Mouse (Mus musculus): ENCODE measurements around the gene Prok1. TPM values are rescaled to one million over a fixed set of nuclear protein-coding genes. Genes with fewer than 3 reads are reported as not detected.

Gene Prok1
- polyA plus RNA-seq, 1 experiment: not detected

DNA sequence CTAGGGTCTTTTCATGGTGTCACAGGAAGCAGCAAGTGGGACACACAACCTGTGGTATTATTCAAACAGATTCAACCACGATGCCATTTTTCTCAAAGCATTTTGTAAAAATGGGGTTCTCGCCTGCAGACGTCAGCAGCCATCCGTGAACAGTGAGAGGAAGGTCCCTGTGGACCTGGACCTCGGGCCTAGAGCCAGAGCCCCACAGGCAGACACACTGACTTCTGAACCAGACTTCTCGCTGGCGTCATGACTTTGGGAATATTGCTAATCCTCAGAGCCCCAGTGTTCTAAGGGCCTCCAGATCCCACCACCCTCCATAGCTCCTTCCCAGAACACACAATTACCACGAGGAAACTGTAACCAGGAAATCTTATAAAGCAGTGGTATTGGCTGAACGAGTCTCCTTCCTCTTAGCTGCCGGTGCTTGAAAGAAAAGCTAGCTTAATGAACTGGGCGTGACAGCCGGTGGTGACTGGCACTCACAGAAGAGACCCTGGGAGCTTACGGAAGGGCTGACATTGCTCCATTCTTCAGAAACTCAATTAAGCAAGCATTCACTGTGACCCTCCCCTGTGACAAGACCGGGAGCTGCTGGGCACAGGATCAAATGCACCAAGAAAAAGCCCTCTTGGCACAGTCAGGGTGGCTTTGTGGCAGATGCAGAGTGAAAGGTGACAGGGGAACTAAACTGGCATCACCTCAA, 2.0 kb upstream of the Prok1 start:
- H3K27ac ChIP-seq (ENCODE audit: insufficient read depth, low read depth, low read length): no peak overlapping the region
- TF ChIP-seq POLR2A (IDR thresholded peaks at IDR 0.05; ENCODE audit: borderline replicate concordance, low read depth, low read length) (no peak), CTCF (IDR thresholded peaks at IDR 0.05; ENCODE audit: low read depth, low read length) (no peak)
- no peaks in the 10 kb centered on the region for H3K4me1 ChIP-seq (ENCODE audit: control insufficient read depth, insufficient read depth, low read length)
- H3K4me3 ChIP-seq (ENCODE audit: insufficient read depth, low read length): no peak overlapping the region

GRCm38 (mm10) chr3:107238471-107238980, 981 bp downstream of the Prok1 start:
- TF ChIP-seq CTCF (IDR thresholded peaks at IDR 0.05; ENCODE audit: low read depth, low read length) (no peak), POLR2A (IDR thresholded peaks at IDR 0.05; ENCODE audit: borderline replicate concordance, low read depth, low read length) (no peak)
- no peak overlapping the region for H3K27ac ChIP-seq (ENCODE audit: insufficient read depth, low read depth, low read length)
- H3K4me1 ChIP-seq (ENCODE audit: control insufficient read depth, insufficient read depth, low read length): no peaks in the 10 kb centered on the region
- H3K4me3 ChIP-seq (ENCODE audit: insufficient read depth, low read length): no peak overlapping the region

DNA sequence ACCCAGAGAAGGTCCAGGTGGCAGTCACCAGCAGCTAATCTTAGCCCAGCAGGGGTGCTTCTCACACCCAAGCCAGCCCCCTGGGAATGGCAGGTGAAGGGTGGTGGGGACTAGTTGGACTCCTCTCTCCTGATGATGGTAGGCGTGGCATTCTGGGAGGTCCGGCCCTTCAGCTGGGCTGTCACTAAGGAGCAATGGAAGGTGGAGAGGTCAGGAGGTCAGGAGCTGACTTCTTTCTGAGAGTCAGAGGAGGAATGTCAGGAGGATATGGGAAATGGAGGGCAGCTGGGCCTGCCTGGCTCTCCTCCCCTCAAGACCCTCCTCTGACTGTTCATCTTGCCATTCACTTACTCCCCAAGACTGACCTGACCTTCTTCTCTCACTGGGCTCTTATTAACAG, 1.5 kb downstream of the Prok1 start:
- no peaks in the 10 kb centered on the region for H3K4me1 ChIP-seq (ENCODE audit: control insufficient read depth, insufficient read depth, low read length)
- no peak overlapping the region for H3K4me3 ChIP-seq (ENCODE audit: insufficient read depth, low read length)
- no peak overlapping the region for H3K27ac ChIP-seq (ENCODE audit: insufficient read depth, low read depth, low read length)
- TF ChIP-seq CTCF (IDR thresholded peaks at IDR 0.05; ENCODE audit: low read depth, low read length) (no peak), POLR2A (IDR thresholded peaks at IDR 0.05; ENCODE audit: borderline replicate concordance, low read depth, low read length) (no peak)

GRCm38 (mm10) chr3:107233945-107234344, 5.6 kb downstream of the Prok1 start:
- Histone ChIP-seq H3K27ac (ENCODE audit: insufficient read depth, low read depth, low read length) (no peak overlapping the region), H3K4me3 (ENCODE audit: insufficient read depth, low read length) (no peak overlapping the region), H3K4me1 (ENCODE audit: control insufficient read depth, insufficient read depth, low read length) (no peaks in the 10 kb centered on the region)
- no peak for TF ChIP-seq CTCF (IDR thresholded peaks at IDR 0.05; ENCODE audit: low read depth, low read length)
- TF ChIP-seq POLR2A (IDR thresholded peaks at IDR 0.05; ENCODE audit: borderline replicate concordance, low read depth, low read length): no peak

GRCm38 (mm10) chr3:107233351-107233813, 6.1 kb downstream of the Prok1 start:
- H3K4me3 ChIP-seq (ENCODE audit: insufficient read depth, low read length): no peak overlapping the region
- no peaks in the 10 kb centered on the region for H3K4me1 ChIP-seq (ENCODE audit: control insufficient read depth, insufficient read depth, low read length)
- H3K27ac ChIP-seq (ENCODE audit: insufficient read depth, low read depth, low read length): no peak overlapping the region
- TF ChIP-seq CTCF (IDR thresholded peaks at IDR 0.05; ENCODE audit: low read depth, low read length) (no peak), POLR2A (IDR thresholded peaks at IDR 0.05; ENCODE audit: borderline replicate concordance, low read depth, low read length) (no peak)

GRCm38 (mm10) chr3:107231202-107231601, 8.3 kb downstream of the Prok1 start:
- no peak for TF ChIP-seq CTCF (IDR thresholded peaks at IDR 0.05; ENCODE audit: low read depth, low read length)
- TF ChIP-seq POLR2A (IDR thresholded peaks at IDR 0.05; ENCODE audit: borderline replicate concordance, low read depth, low read length): no peak
- Histone ChIP-seq H3K4me3 (ENCODE audit: insufficient read depth, low read length) (no peak overlapping the region), H3K4me1 (ENCODE audit: control insufficient read depth, insufficient read depth, low read length) (no peaks in the 10 kb centered on the region), H3K27ac (ENCODE audit: insufficient read depth, low read depth, low read length) (no peak overlapping the region)

DNA sequence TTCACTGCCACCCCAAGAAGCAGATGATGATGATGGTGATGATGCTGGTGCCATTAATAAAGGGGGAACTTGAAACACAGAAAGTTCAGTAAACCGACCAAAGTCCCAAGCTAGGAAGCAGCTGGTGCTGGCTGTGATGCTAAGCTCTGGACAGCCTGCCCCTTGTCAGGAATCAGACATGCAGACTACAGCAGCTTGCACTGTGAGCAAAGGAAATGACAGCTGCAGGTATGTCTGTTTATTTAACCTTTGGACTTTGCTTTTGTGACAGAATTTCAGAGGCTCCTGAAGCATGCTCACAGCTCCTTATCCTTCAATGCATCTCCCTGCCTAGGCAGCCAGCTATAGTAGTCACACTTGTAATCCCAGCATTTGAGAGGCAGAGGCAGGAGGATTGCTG, 9.0 kb downstream of the Prok1 start, which contains the start of gene A630076J17Rik:
Gene A630076J17Rik (plus strand): TSS at position 88 of the 400 bp plus-strand sequence.
- H3K27ac ChIP-seq (ENCODE audit: insufficient read depth, low read depth, low read length): no peak within 1 kb of the TSS
- no peaks in the 10 kb centered on the region for H3K4me1 ChIP-seq (ENCODE audit: control insufficient read depth, insufficient read depth, low read length)

DNA sequence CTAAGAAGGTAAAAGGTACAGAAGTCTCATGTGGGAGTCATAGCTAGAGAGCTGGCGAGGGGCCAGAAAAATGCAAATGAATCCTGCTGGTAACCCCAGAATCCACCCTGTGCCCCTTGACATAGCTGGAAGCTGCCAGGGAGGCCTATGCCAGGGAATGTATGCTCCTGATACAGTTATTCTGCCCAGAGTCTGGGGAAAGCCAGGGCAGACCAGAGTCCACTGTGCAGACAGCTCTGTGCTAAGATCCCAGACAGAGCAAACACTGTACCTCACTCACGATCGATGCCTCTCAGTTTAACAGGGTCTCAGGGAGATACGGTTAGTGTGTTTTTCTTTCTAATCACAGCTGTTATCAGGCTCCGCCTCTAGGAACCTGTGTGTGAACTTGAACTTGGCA, 9.7 kb downstream of the Prok1 start:
- TF ChIP-seq CTCF (IDR thresholded peaks at IDR 0.05; ENCODE audit: low read depth, low read length): no peak
- TF ChIP-seq POLR2A (IDR thresholded peaks at IDR 0.05; ENCODE audit: borderline replicate concordance, low read depth, low read length): no peak
- H3K4me1 ChIP-seq (ENCODE audit: control insufficient read depth, insufficient read depth, low read length): no peaks in the 10 kb centered on the region
- H3K4me3 ChIP-seq (ENCODE audit: insufficient read depth, low read length): no peak overlapping the region
- H3K27ac ChIP-seq (ENCODE audit: insufficient read depth, low read depth, low read length): no peak overlapping the region

More for the DNA sequence above, 9.0 kb downstream of the Prok1 start, which contains the start of gene A630076J17Rik:
- TF ChIP-seq CTCF (IDR thresholded peaks at IDR 0.05; ENCODE audit: low read depth, low read length) (no peak), POLR2A (IDR thresholded peaks at IDR 0.05; ENCODE audit: borderline replicate concordance, low read depth, low read length) (no peak)
- H3K4me3 ChIP-seq (ENCODE audit: insufficient read depth, low read length): no peak within 1 kb of the TSS

- Histone ChIP-seq H3K4me1 (ENCODE audit: control insufficient read depth, insufficient read depth, low read length) (no peaks in the 10 kb centered on the region), H3K27ac (ENCODE audit: insufficient read depth, low read depth, low read length) (no peak overlapping the region), H3K4me3 (ENCODE audit: insufficient read depth, low read length) (no peak overlapping the region)
- TF ChIP-seq CTCF (IDR thresholded peaks at IDR 0.05; ENCODE audit: low read depth, low read length) (no peak), POLR2A (IDR thresholded peaks at IDR 0.05; ENCODE audit: borderline replicate concordance, low read depth, low read length) (no peak)
Measured at GRCm38 (mm10) chr3:107229221-107229620, 10.3 kb downstream of the Prok1 start.

DNA sequence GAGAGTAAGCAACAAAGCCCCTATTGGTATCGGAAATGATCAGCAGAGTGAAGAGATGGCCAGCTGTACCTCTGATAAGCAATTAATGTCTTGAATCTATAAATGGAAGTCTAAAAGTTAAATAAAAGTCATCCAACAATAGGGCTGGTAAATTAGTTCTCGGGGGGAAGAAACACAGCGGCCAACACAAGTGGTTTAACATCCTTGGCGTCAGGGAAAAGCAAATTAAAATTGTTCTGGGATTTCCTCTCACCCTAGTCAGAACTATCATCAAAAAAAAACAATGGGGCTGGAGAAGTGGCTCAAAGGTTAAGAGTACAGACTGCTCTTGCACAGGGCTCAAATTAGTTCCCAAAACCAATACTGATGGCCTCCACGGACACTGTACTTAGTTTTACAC, 13.7 kb downstream of the Prok1 start:
- no peak for TF ChIP-seq CTCF (IDR thresholded peaks at IDR 0.05; ENCODE audit: low read depth, low read length)
- H3K4me3 ChIP-seq (ENCODE audit: insufficient read depth, low read length): no peak overlapping the region
- H3K4me1 ChIP-seq (ENCODE audit: control insufficient read depth, insufficient read depth, low read length): no peaks in the 10 kb centered on the region
- H3K27ac ChIP-seq (ENCODE audit: insufficient read depth, low read depth, low read length): no peak overlapping the region

Measured in bone marrow macrophage, adult 2 months (primary cell).